Mouse (Mus musculus) lung, postnatal 0 days (tissue): ENCODE results near the gene Txn2. TPM values are rescaled to one million over a fixed set of nuclear protein-coding genes. Genes with fewer than 3 reads are reported as not detected.

ENCODE experiments used
- ATAC-seq: fragments of 200-750 bp; cut with Nextera tagmentation; 2 replicates; pipeline ENCODE4 v1.8.0; 2017; ENCODE audit warnings: moderate library complexity
- DNase-seq: peaks from one replicate; pipeline ENCODE4 v3.0.0-alpha.2; 2016; ENCODE audit warnings: low spot score
- H3K27ac ChIP-seq: fragments of 300-500 bp; sonication (generic); 2 replicates; pipeline ENCODE4 v1.5.1; 2014; ENCODE audit warnings: antibody characterized with exemption, mild to moderate bottlenecking, low read length, mixed read lengths
- H3K27me3 ChIP-seq: fragments of 300-500 bp; sonication (generic); replicated peaks from 2 replicates; pipeline ENCODE4 v1.6.1; 2014; ENCODE audit warnings: low read length, mixed read lengths; ENCODE audit not compliant: insufficient read depth
- H3K36me3 ChIP-seq: fragments of 300-500 bp; sonication (generic); 2 replicates; pipeline ENCODE4 v1.6.1; 2014; ENCODE audit warnings: low read length, mixed read lengths; ENCODE audit not compliant: insufficient read depth
- H3K4me1 ChIP-seq: fragments of 300-500 bp; sonication (generic); 2 replicates; pipeline ENCODE4 v1.6.1; 2014; ENCODE audit warnings: antibody characterized with exemption, low read depth, low read length, mixed read lengths; ENCODE audit not compliant: insufficient read depth
- H3K4me2 ChIP-seq: fragments of 300-500 bp; sonication (generic); replicated peaks from 2 replicates; pipeline ENCODE4 v1.6.1; 2014; ENCODE audit warnings: low read depth, mild to moderate bottlenecking, low read length, moderate library complexity, mixed read lengths
- H3K4me3 ChIP-seq: fragments of 300-500 bp; sonication (generic); 2 replicates; pipeline ENCODE4 v1.5.1; 2014; ENCODE audit warnings: low read depth, low read length
- H3K9ac ChIP-seq: fragments of 300-500 bp; sonication (generic); replicated peaks from 2 replicates; pipeline ENCODE4 v1.6.1; 2014; ENCODE audit warnings: low read depth, mild to moderate bottlenecking
- H3K9me3 ChIP-seq: fragments of 300-500 bp; sonication (generic); 2 replicates; pipeline ENCODE4 v1.6.1; 2016; ENCODE audit warnings: low read length, mixed read lengths
- CTCF ChIP-seq: IDR thresholded peaks from 2 replicates; pipeline ENCODE4 v1.5.1; 2016; ENCODE audit warnings: antibody characterized with exemption, mild to moderate bottlenecking
- EP300 ChIP-seq: IDR thresholded peaks from 2 replicates; pipeline ENCODE4 v1.6.1; 2016; ENCODE audit warnings: antibody characterized with exemption, mild to moderate bottlenecking, control low read depth
- WGBS: fragments of 180-500 bp; shearing (Covaris S2); extraction: QIAGEN DNeasy Blood & Tissue Kit; methylation state at CpG from one replicate; pipeline ENCODE4 v1.1.7; 2014; 5-methylcytosine and 5-hydroxymethylcytosine counted together
- polyA plus RNA-seq: library from polyadenylated mRNA; unstranded; fragments of >200 nt; fragmentation: Nextera tagmentation; extraction: Ambion mirVana; gene quantifications from 2 replicates; pipeline ENCODE4 v1.2.1, GENCODE M21; 2015

The Txn2 gene
- polyA plus RNA-seq, 1 experiment from 2014 or later = 122 TPM

DNA sequence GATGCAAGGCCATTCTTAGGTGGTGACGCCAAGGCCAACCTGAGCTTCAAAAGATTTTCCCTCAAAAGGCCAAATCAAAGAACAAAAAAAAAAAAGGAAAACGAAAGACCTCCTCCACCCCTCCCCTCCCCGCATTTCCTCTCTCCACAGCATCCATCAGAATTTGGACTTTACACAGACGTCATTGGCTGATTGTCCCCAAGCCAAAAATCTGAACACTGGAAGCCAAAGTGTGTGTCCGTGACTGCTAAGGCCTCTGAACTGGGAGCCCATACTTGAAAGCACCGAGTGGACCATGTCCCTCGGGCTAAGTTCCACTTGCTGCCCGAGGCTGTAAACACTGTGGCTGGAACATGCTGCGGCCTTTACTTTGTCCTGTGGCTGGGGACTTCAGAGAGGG, 6.1 kb downstream of the Txn2 start:
- DNase-seq (no peak), ATAC-seq (no peak)
- TF ChIP-seq EP300 = no peak
- 0 out of 2 replicates have a peak, but pooled peaks cover 7% of the 10 kb centered on the region for H3K36me3 ChIP-seq
- H3K27me3 ChIP-seq = no peaks in the 10 kb centered on the region
- H3K4me3 ChIP-seq = no peak overlapping the region
- no peak overlapping the region for H3K9ac ChIP-seq
- H3K4me1 ChIP-seq = peaks cover 1% of the 10 kb centered on the region; the same call in 1 of the 2 replicates
- no peak overlapping the region for H3K27ac ChIP-seq
- H3K4me2 ChIP-seq = no peak overlapping the region
- H3K9me3 ChIP-seq = no peaks in the 10 kb centered on the region
- WGBS = 70% methylated on average over 9 of the region's 9 CpGs

DNA sequence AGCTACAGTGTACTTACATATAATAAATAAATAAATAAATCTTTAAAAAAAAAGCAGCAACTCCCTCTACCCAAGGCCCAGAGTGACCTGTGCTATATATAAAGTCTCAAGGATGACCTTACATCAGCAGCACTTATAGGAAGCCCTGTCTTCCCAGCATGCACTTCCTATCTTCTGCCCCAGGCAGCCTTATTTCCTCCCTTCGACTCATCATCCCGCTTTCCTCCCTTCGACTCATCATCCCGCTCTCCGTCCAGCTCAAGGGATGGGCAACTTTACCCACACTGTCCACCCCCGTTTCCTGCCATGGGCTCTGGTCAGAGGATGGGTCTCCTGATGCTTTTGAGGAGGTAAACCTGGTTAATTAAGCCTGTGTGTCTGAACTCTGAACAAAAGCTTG, 7.2 kb downstream of the Txn2 start:
- 0 out of 2 replicates have a peak, but pooled peaks cover 7% of the 10 kb centered on the region for H3K36me3 ChIP-seq
- DNase-seq = no peak
- WGBS = 78% methylated on average over 6 of the region's 6 CpGs
- H3K4me1 ChIP-seq = no peaks in the 10 kb centered on the region
- H3K27ac ChIP-seq = no peak overlapping the region
- H3K4me3 ChIP-seq = no peak overlapping the region
- no peak for ATAC-seq
- no peaks in the 10 kb centered on the region for H3K9me3 ChIP-seq
- no peak overlapping the region for H3K4me2 ChIP-seq
- TF ChIP-seq CTCF (no peak), EP300 (no peak)
- no peak overlapping the region for H3K9ac ChIP-seq
- no peaks in the 10 kb centered on the region for H3K27me3 ChIP-seq

DNA sequence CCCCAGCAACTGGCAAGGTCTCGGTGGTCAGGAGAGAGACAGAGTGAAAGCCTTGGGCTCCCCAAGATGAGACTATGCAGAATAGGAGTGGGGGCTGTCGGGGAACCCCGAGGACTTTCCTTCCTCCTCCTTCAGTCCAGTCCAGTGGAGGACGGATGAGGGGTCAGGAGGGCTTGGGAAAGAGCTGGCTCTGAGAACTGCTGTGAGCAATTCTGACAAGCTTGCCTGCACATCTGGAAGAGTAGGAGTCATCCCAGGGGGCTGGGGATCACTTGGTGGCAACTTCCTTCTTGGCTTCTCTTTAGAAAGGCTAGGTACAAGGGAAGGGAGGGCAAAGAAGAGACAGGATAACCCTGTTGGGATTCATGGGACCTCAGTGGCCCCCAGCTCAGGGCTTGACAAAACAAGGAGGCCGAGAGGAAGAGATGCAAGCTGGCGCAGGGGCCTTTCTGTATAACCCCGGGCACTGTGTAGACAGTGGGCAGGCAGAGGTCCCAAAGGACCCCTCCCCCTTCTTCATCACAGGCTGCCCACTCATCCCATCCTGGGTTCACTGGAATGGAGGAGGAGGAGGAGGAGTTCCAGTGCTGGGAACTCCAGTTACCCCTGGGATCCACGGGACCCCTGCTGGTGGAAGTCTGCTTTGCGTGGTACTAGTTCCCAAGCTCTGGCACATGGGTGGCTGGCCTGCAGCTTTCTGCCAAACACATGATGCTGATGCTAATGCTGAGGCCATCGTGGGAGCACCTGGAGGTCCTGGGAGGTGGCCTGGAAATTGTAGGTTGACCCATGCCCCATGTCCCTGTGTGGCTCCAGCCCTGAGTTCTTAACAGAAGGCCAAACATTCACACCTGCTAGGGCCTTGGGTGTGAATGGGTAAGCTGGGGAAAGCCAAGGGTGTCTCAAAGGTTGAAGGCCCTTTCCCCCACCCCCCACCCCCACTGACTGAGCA, 8.0 kb downstream of the Txn2 start:
- Histone ChIP-seq H3K4me2 (no peak overlapping the region), H3K4me3 (no peak overlapping the region), H3K27ac (peak overlapping the region; percentile 51), H3K9me3 (no peaks in the 10 kb centered on the region), H3K27me3 (no peaks in the 10 kb centered on the region), H3K4me1 (no peaks in the 10 kb centered on the region), H3K36me3 (0 out of 2 replicates have a peak, but pooled peaks cover 7% of the 10 kb centered on the region), H3K9ac (no peak overlapping the region)
- 65% methylated on average over 10 of the region's 10 CpGs for whole genome bisulfite sequencing
- peak; percentile 39; the same call in 1 of the 2 replicates for ATAC-seq
- TF ChIP-seq EP300 (no peak), CTCF (peak; percentile 63)
- peak; percentile 31 for DNase-seq

DNA sequence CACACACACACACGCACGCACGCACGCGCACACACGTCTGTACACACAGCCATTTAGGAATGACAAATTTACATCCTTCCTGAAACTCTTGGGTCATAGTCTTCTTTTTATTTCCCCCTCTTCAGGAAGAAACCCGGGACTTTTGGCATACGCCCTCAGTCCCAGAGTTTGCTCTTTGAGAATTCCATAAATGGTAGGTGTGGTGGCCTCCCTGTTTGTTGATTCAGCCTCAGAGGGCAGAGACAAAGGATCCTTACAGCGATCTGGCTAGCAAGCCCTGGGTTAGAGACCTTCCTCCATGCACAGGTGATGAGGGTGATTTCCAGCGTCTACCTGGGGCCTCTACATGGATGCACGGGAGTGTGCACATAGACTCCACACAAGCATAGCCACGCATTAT, 9.4 kb downstream of the Txn2 start:
- 0 out of 2 replicates have a peak, but pooled peaks cover 4% of the 10 kb centered on the region for H3K36me3 ChIP-seq
- no peaks in the 10 kb centered on the region for H3K27me3 ChIP-seq
- 66% methylated on average over 12 of the region's 12 CpGs for WGBS
- no peaks in the 10 kb centered on the region for H3K4me1 ChIP-seq
- TF ChIP-seq CTCF = no peak
- TF ChIP-seq EP300 = peak; percentile 42; the same call in 1 of the 2 replicates
- H3K4me2 ChIP-seq = no peak overlapping the region
- H3K9me3 ChIP-seq = no peaks in the 10 kb centered on the region
- H3K4me3 ChIP-seq = no peak overlapping the region
- ATAC-seq (0 out of 2 replicates have a peak, but pooled peaks have one; percentile 3), DNase-seq (no peak)
- H3K27ac ChIP-seq = peak overlapping the region; percentile 47; the same call in 1 of the 2 replicates
- H3K9ac ChIP-seq = no peak overlapping the region

DNA sequence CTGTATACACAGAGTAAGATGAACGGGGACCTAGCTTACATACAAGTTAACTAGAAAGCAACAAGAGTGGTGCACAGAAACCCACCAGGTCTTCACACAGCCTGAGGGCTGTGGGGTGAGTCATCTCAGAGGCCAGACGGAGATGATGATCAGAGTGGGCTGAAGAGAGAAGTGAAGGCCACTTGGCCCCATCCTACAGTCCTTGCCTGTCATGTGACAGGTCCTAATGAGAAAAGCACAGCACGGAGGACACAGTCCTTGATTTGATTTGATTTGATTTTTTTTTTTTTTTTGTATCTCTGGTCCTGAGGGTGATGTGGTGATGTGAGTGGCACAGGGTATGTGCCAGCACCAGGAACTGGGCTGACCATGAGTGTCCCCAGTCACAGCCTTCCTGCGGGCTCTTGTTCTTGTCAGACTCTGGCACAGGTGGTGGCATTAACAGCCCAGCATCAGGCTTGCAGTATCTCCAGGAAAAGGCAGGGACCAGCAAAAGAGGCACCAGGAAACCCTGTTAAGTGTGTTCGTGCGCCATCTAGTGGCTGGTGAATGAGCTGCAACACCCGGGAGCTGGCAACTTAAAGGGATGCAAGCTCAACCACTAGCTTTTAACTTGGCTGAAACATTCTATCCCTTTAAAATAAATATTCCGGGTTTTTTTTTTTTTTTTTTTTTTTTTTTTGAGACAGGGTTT, 11.8 kb downstream of the Txn2 start:
- TF ChIP-seq CTCF = peak; percentile 93
- no peak for TF ChIP-seq EP300
- no peak overlapping the region for H3K9ac ChIP-seq
- H3K4me2 ChIP-seq = no peak overlapping the region
- peak; percentile 60 for ATAC-seq
- peaks cover 1% of the 10 kb centered on the region; the same call in 1 of the 2 replicates for H3K4me1 ChIP-seq
- H3K36me3 ChIP-seq = no peaks in the 10 kb centered on the region
- WGBS = 36% methylated on average over 8 of the region's 8 CpGs
- no peak overlapping the region for H3K4me3 ChIP-seq
- no peaks in the 10 kb centered on the region for H3K9me3 ChIP-seq
- no peaks in the 10 kb centered on the region for H3K27me3 ChIP-seq
- no peak overlapping the region for H3K27ac ChIP-seq
- DNase-seq = peak; percentile 94

DNA sequence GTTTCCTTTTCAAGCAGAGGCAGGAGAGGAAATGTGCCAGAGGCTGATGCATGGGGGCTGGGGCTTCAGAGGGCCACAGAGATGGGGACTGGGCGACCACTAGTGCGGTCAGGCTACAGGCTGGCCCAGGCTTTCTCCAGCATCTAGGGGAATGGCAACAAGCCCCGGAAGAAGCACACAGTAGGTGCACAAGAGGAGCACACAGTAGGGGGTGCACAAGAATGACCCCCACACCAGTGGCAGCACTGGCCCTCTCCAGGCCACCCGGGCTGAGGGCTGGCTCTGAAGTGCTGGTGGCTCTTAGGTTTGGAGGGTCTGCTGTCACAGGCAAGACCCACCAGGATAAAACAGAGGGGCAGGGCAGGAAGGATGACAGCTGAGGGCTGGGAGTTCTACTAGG, 13.5 kb downstream of the Txn2 start:
- 100% methylated on average over 4 of the region's 4 CpGs for WGBS
- Histone ChIP-seq H3K9ac (no peak overlapping the region), H3K4me2 (no peak overlapping the region), H3K27me3 (no peaks in the 10 kb centered on the region), H3K36me3 (no peaks in the 10 kb centered on the region), H3K4me3 (no peak overlapping the region), H3K4me1 (peaks cover 4% of the 10 kb centered on the region; the same call in 1 of the 2 replicates), H3K9me3 (no peaks in the 10 kb centered on the region), H3K27ac (no peak overlapping the region)
- TF ChIP-seq CTCF (no peak), EP300 (no peak)
- ATAC-seq (no peak), DNase-seq (no peak)
